Mouse (Mus musculus) hindbrain, embryonic 16.5 days (tissue): ENCODE data around the gene Dedd. TPM values are rescaled to one million over a fixed set of nuclear protein-coding genes. Genes with fewer than 3 reads are reported as not detected.

Experiments used
- ATAC-seq: fragments of 200-750 bp; cut with Nextera tagmentation; 2 replicates; pipeline ENCODE4 v1.8.0; 2017; ENCODE audit warnings: moderate TSS enrichment, moderate library complexity
- H3K27ac ChIP-seq: fragments of 300-500 bp; sonication (generic); 2 replicates; pipeline ENCODE4 v1.5.1; 2014; ENCODE audit warnings: low read depth, mild to moderate bottlenecking, control low read depth, low read length, moderate library complexity
- H3K27me3 ChIP-seq: fragments of 300-500 bp; sonication (generic); replicated peaks from 2 replicates; pipeline ENCODE4 v1.6.1; 2014; ENCODE audit warnings: low read length; ENCODE audit not compliant: control insufficient read depth, insufficient read depth
- H3K36me3 ChIP-seq: fragments of 300-500 bp; sonication (generic); 2 replicates; pipeline ENCODE4 v1.6.1; 2014; ENCODE audit warnings: mild to moderate bottlenecking, low read length, moderate library complexity, mixed read lengths; ENCODE audit not compliant: control insufficient read depth, insufficient read depth
- H3K4me1 ChIP-seq: fragments of 300-500 bp; sonication (generic); 2 replicates; pipeline ENCODE4 v1.6.1; 2014; ENCODE audit warnings: low read depth, low read length; ENCODE audit not compliant: control insufficient read depth, insufficient read depth
- H3K4me2 ChIP-seq: fragments of 300-500 bp; sonication (generic); 2 replicates; pipeline ENCODE4 v1.6.1; 2014; ENCODE audit warnings: mild to moderate bottlenecking, low read length, control low read depth, moderate library complexity
- H3K4me3 ChIP-seq: fragments of 300-500 bp; sonication (generic); 2 replicates; pipeline ENCODE4 v1.5.1; 2014; ENCODE audit warnings: mild to moderate bottlenecking, low read length, control low read depth, moderate library complexity
- H3K9ac ChIP-seq: fragments of 300-500 bp; sonication (generic); 2 replicates; pipeline ENCODE4 v1.6.1; 2014; ENCODE audit warnings: low read depth, mild to moderate bottlenecking, control low read depth, low read length, moderate library complexity
- H3K9me3 ChIP-seq: fragments of 300-500 bp; sonication (generic); 2 replicates; pipeline ENCODE4 v1.6.1; 2014; ENCODE audit warnings: mild to moderate bottlenecking, low read length, moderate library complexity; ENCODE audit not compliant: control insufficient read depth
- WGBS: fragments of 180-500 bp; shearing (Covaris S2); extraction: QIAGEN DNeasy Blood & Tissue Kit; methylation state at CpG from one replicate; pipeline ENCODE4 v1.1.7; 2014; 5-methylcytosine and 5-hydroxymethylcytosine counted together
- polyA plus RNA-seq: library from polyadenylated mRNA; unstranded; fragments of >200 nt; fragmentation: Nextera tagmentation; extraction: Ambion mirVana; gene quantifications from 2 replicates; pipeline ENCODE4 v1.2.1, GENCODE M21; 2015

Gene Dedd
- polyA plus RNA-seq, 1 experiment from 2014 or later: 46.5 TPM

- Histone ChIP-seq H3K4me1 (peaks cover 32% of the 10 kb centered on the region), H3K4me2 (peak overlapping the region; percentile 77)
These were observed 679 bp downstream of the Dedd start for GRCm38 (mm10) chr1:171329433-171330215.

GRCm38 (mm10) chr1:171330216-171330560 lies 1.2 kb downstream of the Dedd start:
- H3K9me3 ChIP-seq: no peaks in the 10 kb centered on the region
- H3K27me3 ChIP-seq: no peaks in the 10 kb centered on the region
- peak overlapping the region; percentile 77 for H3K4me2 ChIP-seq
- no peaks in the 10 kb centered on the region for H3K36me3 ChIP-seq
- H3K9ac ChIP-seq: peak overlapping the region; percentile 99
- H3K4me3 ChIP-seq: peak overlapping the region; percentile 90
- WGBS: 0% methylated on average over 4 of the region's 4 CpGs
- H3K4me1 ChIP-seq: peaks cover 32% of the 10 kb centered on the region
- no peak; the same call in 1 of the 2 replicates for ATAC-seq
- peak overlapping the region; percentile 100 for H3K27ac ChIP-seq

More at GRCm38 (mm10) chr1:171329433-171330215, 679 bp downstream of the Dedd start:
- Histone ChIP-seq H3K27me3 (no peaks in the 10 kb centered on the region), H3K27ac (peak overlapping the region; percentile 100), H3K9me3 (no peaks in the 10 kb centered on the region), H3K9ac (peak overlapping the region; percentile 99), H3K4me3 (peak overlapping the region; percentile 90), H3K36me3 (no peaks in the 10 kb centered on the region; the same call in 1 of the 2 replicates)
- under 1% methylated on average over 50 of the region's 61 CpGs for WGBS
- peak; percentile 88 for ATAC-seq

GRCm38 (mm10) chr1:171342262-171343207 lies 13.6 kb downstream of the Dedd start:
- no peak overlapping the region for H3K4me3 ChIP-seq
- H3K4me1 ChIP-seq: peaks cover 20% of the 10 kb centered on the region
- H3K36me3 ChIP-seq: peaks cover 45% of the 10 kb centered on the region
- H3K27ac ChIP-seq: no peak overlapping the region
- ATAC-seq: no peak
- H3K9me3 ChIP-seq: peaks cover 6% of the 10 kb centered on the region
- 95% methylated on average over 16 of the region's 16 CpGs for WGBS
- no peak overlapping the region for H3K9ac ChIP-seq
- no peak overlapping the region for H3K4me2 ChIP-seq
- H3K27me3 ChIP-seq: no peaks in the 10 kb centered on the region

GRCm38 (mm10) chr1:171343922-171344677 lies 15.2 kb downstream of the Dedd start:
- Histone ChIP-seq H3K9ac (no peak overlapping the region), H3K4me2 (peak overlapping the region; percentile 91), H3K4me1 (peaks cover 20% of the 10 kb centered on the region)

GRCm38 (mm10) chr1:171344715-171345114 lies 15.8 kb downstream of the Dedd start:
- Histone ChIP-seq H3K27me3 (no peaks in the 10 kb centered on the region), H3K4me3 (peak overlapping the region; percentile 89), H3K27ac (peak overlapping the region; percentile 77; the same call in 1 of the 2 replicates), H3K4me1 (peaks cover 20% of the 10 kb centered on the region), H3K9ac (peak overlapping the region; percentile 86), H3K9me3 (peaks cover 6% of the 10 kb centered on the region), H3K36me3 (peaks cover 32% of the 10 kb centered on the region), H3K4me2 (peak overlapping the region; percentile 91)
- no peak for ATAC-seq
- 83% methylated on average over 9 of the region's 9 CpGs for WGBS

More at GRCm38 (mm10) chr1:171343922-171344677, 15.2 kb downstream of the Dedd start:
- peaks cover 6% of the 10 kb centered on the region for H3K9me3 ChIP-seq
- 88% methylated on average over 9 of the region's 9 CpGs for WGBS
- H3K27me3 ChIP-seq: no peaks in the 10 kb centered on the region
- peaks cover 38% of the 10 kb centered on the region for H3K36me3 ChIP-seq
- no peak for ATAC-seq
- no peak overlapping the region for H3K4me3 ChIP-seq
- H3K27ac ChIP-seq: no peak overlapping the region

GRCm38 (mm10) chr1:171345225-171346094 lies 16.5 kb downstream of the Dedd start, which contains the start of the genes Nit1 and Pfdn2:
Nit1 (minus strand) TSS chr1:171345646.
Pfdn2 (plus strand) TSS chr1:171345670.
- peak; percentile 95 for ATAC-seq
- 1% methylated on average over 53 of the region's 53 CpGs for WGBS
- H3K4me2 ChIP-seq: peak within 1 kb of the TSS; percentile 91

GRCm38 (mm10) chr1:171346095-171346450 lies 17.1 kb downstream of the Dedd start:
- Histone ChIP-seq H3K4me3 (peak overlapping the region; percentile 89), H3K27me3 (no peaks in the 10 kb centered on the region)
- no peak; the same call in 1 of the 2 replicates for ATAC-seq

More at GRCm38 (mm10) chr1:171345225-171346094, 16.5 kb downstream of the Dedd start, which contains the start of the genes Nit1 and Pfdn2:
- H3K27me3 ChIP-seq: no peaks in the 10 kb centered on the region
- H3K27ac ChIP-seq: peak within 1 kb of the TSS; percentile 77
- H3K4me1 ChIP-seq: peaks cover 20% of the 10 kb centered on the region
- H3K4me3 ChIP-seq: peak within 1 kb of the TSS; percentile 89
- peak within 1 kb of the TSS; percentile 86 for H3K9ac ChIP-seq
- peaks cover 6% of the 10 kb centered on the region for H3K9me3 ChIP-seq
- peaks cover 24% of the 10 kb centered on the region for H3K36me3 ChIP-seq

GRCm38 (mm10) chr1:171348665-171349064 lies 19.7 kb downstream of the Dedd start:
- 91% methylated on average over 3 of the region's 3 CpGs for WGBS
- no peak for ATAC-seq
- Histone ChIP-seq H3K4me2 (no peak overlapping the region), H3K27ac (no peak overlapping the region), H3K4me1 (peaks cover 20% of the 10 kb centered on the region), H3K27me3 (no peaks in the 10 kb centered on the region), H3K4me3 (no peak overlapping the region), H3K36me3 (no peaks in the 10 kb centered on the region), H3K9me3 (peaks cover 6% of the 10 kb centered on the region), H3K9ac (no peak overlapping the region)

More at GRCm38 (mm10) chr1:171346095-171346450, 17.1 kb downstream of the Dedd start:
- Histone ChIP-seq H3K27ac (peak overlapping the region; percentile 77), H3K4me1 (peaks cover 20% of the 10 kb centered on the region), H3K9me3 (peaks cover 6% of the 10 kb centered on the region), H3K36me3 (peaks cover 19% of the 10 kb centered on the region), H3K9ac (peak overlapping the region; percentile 86), H3K4me2 (peak overlapping the region; percentile 91)
- 2% methylated on average over 14 of the region's 14 CpGs for WGBS
